Mouse (Mus musculus) heart, adult 18-20 months (tissue): ENCODE data around the gene Zfp414. TPM values are rescaled to one million over a fixed set of nuclear protein-coding genes. Genes with fewer than 3 reads are reported as not detected.

Experiments
- DNase-seq, 2 experiments: peaks; one replicate each; pipeline ENCODE4 v3.0.0; 2021 to 2022; ENCODE audit warnings: mixed read lengths in 1 of 2
- total RNA-seq, 2 experiments: library from RNA; stranded (reverse); gene quantifications; 2 replicates each; pipeline ENCODE4 v1.2.3; 2021

Zfp414 gene
- total RNA-seq, 2 experiments from 2014 or later, result 7.9 to 9.9 TPM

GRCm38 (mm10) chr17:33649781-33650475 lies 21.0 kb downstream of the Zfp414 start:
- no peak for DNase-seq

GRCm38 (mm10) chr17:33666813-33667212 lies 37.9 kb downstream of the Zfp414 start:
- no peak for DNase-seq

- DNase-seq, result no peak
These were observed 40.8 kb downstream of the Zfp414 start for GRCm38 (mm10) chr17:33669681-33670080.

GRCm38 (mm10) chr17:33673837-33674236 lies 44.9 kb downstream of the Zfp414 start:
- no peak for DNase-seq

- peak; percentile 37 to 58 for DNase-seq
These were observed 46.6 kb downstream of the Zfp414 start for GRCm38 (mm10) chr17:33675452-33675851.

GRCm38 (mm10) chr17:33676086-33676485 lies 47.2 kb downstream of the Zfp414 start:
- no peak for DNase-seq

GRCm38 (mm10) chr17:33678771-33679170 lies 49.9 kb downstream of the Zfp414 start:
- no peak for DNase-seq

Other genes starting within 250 kb of the Zfp414 start
- 1 to 10 TPM; 2.5 to 5.4 TPM for gene Zfp101, start 234.4 kb upstream of the Zfp414 start, total RNA-seq
- gene Actl9, start 196.2 kb upstream of the Zfp414 start, total RNA-seq, result not detected
- gene Adamts10, start 104.9 kb upstream of the Zfp414 start, total RNA-seq, result 1 to 10 TPM; 7.8 to 9.4 TPM
- gene Myo1f, start 73.4 kb upstream of the Zfp414 start, total RNA-seq, result 1 to 10 TPM; 1.9 to 3.0 TPM
- under 1 TPM; 0.10 to 0.31 TPM for gene Pram1, start 9.0 kb downstream of the Zfp414 start, total RNA-seq
- 10 to 100 TPM; 89.0 to 93.4 TPM for gene Hnrnpm, start 57.8 kb downstream of the Zfp414 start, total RNA-seq
- 100 to 1,000 TPM; 131 to 133 TPM for gene March2, start 89.6 kb downstream of the Zfp414 start, total RNA-seq
- 100 to 1,000 TPM; 202 to 251 TPM for gene Rab11b, start 131.4 kb downstream of the Zfp414 start, total RNA-seq
- 10 to 100 TPM in 1 of 2 experiments, 1 to 10 TPM in 1; 5.5 to 12.2 TPM for gene Angptl4, start 152.7 kb downstream of the Zfp414 start, total RNA-seq
- gene Kank3, start 181.4 kb downstream of the Zfp414 start, total RNA-seq, result 10 to 100 TPM; 49.0 to 64.9 TPM
- 100 to 1,000 TPM; 702 to 791 TPM for gene Rps28, start 195.5 kb downstream of the Zfp414 start, total RNA-seq
- 100 to 1,000 TPM; 645 to 655 TPM for gene Ndufa7, start 195.5 kb downstream of the Zfp414 start, total RNA-seq
- 10 to 100 TPM; 31.8 to 34.9 TPM for gene Cd320, start 214.0 kb downstream of the Zfp414 start, total RNA-seq
- not detected for gene Gm7029, start 244.7 kb downstream of the Zfp414 start, total RNA-seq